Mouse (Mus musculus): ENCODE results near the gene Yif1a. TPM values are rescaled to one million over a fixed set of nuclear protein-coding genes. Genes with fewer than 3 reads are reported as not detected.
A peak's percentile ranks its signal among the peaks of the same experiment; 100 is the strongest.

Gene Yif1a
- 30.6 and 33.4 TPM in 2 replicates for total RNA-seq (2015)
- 8.5 and 14.1 TPM in 2 replicates for total RNA-seq (2017)

DNA sequence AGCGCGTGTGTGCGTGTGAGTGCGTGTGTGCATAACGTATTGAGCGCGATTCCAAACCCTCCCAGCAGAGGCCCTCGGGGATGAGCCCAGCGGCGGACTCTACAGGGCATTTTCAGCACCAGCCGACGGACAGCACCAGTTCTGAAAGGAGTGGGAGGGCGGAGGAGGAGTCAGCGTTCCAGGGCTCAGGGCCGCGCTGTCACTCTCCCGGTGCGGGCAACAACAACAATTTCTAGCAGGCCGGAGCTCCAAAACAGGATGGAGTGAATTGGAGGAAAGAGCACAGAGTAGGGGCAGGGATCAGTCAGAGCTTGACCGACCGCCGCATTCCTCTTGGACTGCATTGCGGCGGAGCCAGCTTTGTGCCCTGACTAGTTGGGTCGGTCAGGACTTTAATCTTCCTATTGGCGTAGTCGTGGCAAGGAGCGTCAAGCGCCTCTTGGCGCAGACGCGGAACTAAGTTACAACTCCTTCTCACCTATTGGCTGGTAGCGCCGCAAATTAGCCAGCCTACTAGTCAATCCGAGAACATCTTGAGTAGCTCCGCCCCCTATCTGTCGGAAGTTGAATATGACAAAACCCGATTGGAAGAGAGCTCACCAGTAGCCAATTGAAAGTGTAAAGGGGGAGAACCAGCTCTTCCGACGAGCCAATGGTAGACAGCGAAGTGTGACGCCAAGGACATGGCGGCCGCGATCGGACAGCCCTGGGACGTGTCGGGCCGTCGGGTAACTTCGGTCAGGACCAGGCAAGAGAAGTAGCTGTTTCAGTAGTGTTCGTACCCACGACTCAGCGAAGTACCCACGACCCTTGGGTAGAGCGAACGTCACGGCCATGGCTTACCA, at the start of gene Yif1a:
TSS of gene Yif1a (plus strand) at position 655 of the 845 bp plus-strand sequence.
- peak; percentile 91 for ATAC-seq (ENCODE audit: poor library complexity, severe bottlenecking)

DNA sequence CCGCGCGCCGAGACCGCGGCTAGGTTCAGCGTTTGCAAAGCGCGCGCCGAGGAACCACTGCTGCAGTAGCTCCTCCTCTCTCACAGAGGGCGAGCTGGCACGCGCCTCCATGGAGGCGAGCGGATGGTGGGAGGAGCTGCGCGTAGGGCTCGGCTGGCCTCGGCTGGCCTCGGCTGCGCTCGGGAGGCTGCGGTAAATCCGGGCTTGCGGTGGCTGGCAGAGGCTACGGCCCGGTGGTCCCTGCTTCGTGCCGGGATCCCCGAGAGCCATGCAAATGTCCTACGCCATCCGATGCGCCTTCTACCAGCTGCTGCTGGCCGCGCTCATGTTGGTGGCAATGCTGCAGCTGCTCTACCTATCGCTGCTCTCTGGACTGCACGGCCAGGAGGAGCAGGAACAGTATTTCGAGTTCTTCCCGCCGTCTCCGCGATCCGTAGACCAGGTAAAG, 49.6 kb upstream of the Yif1a start, which contains the start of the genes B4gat1 and AC124502.3:
TSS of gene B4gat1 (plus strand) at position 118 of the 448 bp plus-strand sequence.
TSS of gene AC124502.3 (plus strand) at position 183 of the 448 bp plus-strand sequence.
- ATAC-seq (ENCODE audit: poor library complexity, severe bottlenecking), result peak; percentile 91

DNA sequence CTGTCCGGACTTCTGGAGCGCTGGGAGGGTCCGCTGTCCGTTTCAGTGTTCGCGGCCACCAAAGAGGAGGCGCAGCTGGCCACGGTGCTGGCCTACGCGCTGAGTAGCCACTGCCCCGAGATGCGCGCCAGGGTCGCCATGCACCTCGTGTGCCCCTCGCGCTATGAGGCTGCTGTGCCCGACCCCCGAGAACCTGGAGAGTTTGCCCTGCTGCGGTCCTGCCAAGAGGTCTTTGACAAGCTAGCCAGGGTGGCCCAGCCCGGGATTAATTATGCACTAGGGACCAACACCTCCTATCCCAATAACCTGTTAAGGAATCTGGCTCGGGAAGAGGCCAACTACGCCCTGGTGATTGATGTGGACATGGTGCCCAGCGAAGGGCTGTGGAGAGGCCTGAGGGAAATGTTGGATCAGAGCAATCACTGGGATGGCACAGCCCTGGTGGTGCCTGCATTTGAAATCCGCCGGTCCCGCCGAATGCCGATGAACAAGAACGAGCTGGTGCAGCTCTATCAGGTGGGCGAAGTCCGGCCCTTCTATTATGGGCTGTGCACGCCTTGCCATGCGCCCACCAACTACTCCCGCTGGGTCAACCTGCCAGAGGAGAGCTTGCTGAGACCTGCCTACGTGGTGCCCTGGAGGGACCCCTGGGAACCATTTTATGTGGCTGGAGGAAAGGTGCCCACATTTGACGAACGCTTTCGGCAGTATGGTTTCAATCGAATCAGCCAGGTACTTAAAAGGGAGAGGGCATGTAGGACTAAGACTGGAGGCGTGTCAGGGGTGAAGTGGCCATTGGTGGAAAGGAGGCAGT, 48.8 kb upstream of the Yif1a start:
- ATAC-seq (ENCODE audit: poor library complexity, severe bottlenecking), result no peak

DNA sequence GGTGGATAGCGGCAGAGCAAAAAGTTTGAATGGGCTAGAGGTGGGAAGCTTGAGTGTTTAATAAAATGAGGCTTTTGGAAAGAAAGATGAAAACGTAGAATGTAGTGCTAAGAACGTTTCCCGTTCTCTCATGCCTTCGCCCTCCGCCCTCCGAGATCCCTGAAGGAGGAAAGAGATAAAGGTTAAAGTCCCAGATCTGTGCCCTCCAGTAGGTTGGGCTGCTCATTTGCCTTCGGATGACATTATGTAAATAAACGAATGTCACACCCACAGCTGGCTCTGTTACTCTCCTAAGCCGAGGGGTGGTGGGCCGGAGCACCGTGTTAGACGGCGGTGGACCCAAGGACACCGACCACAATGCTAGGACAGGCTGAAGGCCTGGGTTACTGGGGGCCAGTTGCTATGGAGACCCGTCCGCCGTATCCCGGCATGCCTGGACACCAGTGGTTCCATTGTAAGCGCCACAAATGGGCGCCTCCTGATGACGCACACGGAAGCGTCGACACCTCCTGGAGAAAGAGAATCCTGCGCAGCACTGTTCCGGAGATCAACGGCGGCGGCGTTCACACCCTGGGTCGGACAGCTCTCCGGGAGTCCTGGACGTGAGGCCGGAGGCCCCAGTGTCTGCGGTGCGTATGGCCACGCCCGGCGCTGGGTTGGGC, 47.3 kb upstream of the Yif1a start, which contains the start of gene Brms1:
TSS of gene Brms1 (plus strand) at position 493 of the 662 bp plus-strand sequence.
- ATAC-seq (ENCODE audit: poor library complexity, severe bottlenecking), result peak; percentile 85

DNA sequence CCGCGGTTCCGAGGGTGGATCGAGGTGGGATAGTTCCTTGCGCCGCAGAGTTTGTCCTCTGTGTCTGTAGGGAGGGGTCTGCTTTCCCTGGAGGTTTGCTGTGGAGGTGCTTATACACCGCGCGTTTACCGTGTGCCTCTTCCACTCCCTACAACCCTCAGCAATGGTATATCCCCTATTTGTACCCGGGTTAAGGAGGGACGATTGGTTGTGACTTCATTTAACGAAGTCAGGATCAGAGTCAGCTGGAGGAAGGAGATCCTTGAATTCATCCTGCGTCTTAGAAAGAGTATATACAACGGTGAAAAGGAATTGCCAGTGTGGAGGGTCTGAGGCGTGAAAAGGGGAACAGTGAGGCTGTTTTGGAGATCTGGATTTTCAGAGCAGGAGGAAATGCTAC, 46.8 kb upstream of the Yif1a start:
- ATAC-seq (ENCODE audit: poor library complexity, severe bottlenecking), result peak; percentile 4; the same call in 1 of the 2 replicates

DNA sequence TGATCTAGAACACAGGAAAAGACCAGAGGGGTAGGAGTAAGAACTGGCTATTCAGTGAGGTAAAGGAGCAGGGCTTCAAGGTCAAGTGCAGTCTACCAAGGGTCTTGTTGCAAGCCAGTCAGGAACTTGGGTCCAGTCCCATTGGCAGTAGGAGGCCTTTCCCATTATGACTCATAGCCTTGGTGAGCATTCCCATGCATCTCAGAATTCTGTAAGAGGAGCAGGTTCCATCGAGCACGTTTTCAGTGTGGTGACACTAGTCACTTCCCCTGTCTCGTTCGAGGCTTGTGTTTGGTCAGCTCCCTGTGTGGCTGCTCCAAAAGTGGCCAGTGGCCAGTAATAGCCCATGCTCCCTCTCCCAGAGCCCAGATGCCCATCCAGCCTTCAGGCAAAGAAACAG, 42.8 kb upstream of the Yif1a start:
- ATAC-seq (ENCODE audit: poor library complexity, severe bottlenecking), result no peak

DNA sequence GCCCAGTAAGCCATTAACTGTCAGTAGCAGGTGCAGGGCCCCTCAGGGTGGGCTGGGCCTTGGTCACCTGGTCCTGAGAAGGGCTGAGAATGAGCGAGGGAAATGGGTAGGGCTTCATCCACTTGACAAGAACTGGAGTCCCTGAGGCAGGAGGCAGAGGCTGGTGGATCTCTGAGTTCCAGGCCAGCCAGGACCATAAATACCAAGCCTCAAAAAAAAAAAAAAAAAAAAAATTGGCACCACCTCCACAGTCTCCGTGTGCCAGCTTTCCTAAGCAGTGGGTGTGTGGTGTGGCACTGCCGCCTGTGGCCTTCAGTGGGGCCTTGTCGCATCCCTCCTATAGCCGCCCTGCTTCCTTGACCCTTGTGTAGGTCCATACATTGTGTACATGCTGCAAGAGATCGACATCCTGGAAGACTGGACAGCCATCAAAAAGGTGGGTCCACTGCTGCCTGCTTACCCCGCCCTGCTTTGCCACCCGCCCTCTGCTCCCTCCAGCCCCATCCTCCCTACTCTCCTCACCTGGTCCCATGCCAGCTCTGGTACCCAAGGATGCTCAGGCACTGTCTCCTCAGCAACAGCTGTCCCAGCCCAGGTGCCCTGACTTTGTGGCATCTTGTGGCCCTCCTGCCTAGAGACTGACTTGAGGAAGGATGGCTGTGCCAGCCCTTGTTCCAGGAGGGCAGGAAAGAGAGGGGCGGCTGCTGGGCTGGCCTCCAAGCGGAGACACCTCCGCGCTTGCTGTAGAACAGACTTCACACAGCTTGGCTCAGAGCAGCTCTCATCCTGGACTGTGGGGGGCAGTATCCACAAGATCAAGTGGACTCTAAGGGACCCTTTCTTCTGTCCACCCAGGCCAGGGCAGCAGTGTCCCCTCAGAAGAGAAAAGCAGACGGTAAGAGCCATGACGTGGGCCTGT, 39.9 kb upstream of the Yif1a start:
- no peak for ATAC-seq (ENCODE audit: poor library complexity, severe bottlenecking)

DNA sequence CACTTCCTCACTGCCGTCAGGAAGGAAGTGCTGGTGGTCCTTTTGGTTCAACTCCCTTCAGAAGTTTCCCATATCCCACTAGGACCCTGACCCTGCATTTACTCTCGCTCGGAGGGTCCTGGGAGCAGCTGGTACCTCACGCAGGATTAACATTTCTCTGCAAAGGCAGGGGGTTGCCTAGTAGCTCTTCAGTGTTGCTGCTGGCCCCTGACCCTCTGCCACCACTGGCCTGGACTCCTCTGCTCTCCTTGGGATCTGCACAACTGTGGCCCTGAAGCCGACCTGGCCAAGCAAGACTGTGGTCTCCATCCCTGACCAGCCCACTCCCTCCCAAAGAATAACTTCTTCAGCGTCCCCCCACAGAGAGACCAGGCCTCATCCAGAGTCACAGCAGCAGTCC, 39.0 kb upstream of the Yif1a start:
- no peak for ATAC-seq (ENCODE audit: poor library complexity, severe bottlenecking)

DNA sequence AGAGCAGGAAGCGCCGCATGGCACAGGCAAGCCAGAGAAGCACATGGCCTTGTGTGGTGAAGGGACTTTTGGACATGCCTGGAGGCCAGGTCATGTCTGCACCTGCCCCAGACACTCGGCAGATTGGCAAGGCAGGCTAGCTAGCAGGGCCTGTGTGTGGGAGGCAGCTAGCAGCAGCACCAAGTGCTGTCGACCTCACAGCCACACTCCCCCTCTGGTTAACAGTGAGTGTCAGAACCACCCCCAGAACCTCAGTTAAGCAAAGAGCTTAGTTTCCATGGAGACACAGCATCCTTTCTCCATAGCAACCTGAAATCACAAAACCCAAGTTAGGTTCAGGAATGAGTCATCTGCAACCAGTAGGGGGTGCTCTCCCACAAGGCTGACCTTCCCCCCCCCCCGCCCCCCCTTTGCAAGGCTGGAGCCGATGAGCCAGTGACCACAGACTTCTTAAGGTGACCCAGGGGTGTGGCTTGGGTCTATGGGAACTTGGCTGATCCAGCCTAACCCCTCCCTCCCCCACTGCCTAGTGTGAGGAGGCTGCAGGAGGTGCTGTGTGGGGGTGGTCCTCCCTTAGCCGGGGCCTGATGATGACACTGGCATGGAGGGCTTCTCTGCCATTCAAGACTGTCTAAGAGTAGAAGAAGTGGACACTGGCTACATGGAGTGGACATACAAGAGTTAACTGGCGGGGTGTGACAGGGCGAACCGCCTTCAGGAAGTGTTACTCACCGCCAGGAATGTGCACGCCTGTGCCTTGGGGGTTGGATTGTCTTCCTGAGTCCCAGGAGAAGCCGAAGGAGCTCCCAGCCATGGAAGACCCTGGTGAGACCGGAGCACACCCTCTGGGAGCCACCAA, 38.1 kb upstream of the Yif1a start, which contains the start of gene Rin1:
TSS of gene Rin1 (plus strand) at position 435 of the 859 bp plus-strand sequence.
- no peak for ATAC-seq (ENCODE audit: poor library complexity, severe bottlenecking)

DNA sequence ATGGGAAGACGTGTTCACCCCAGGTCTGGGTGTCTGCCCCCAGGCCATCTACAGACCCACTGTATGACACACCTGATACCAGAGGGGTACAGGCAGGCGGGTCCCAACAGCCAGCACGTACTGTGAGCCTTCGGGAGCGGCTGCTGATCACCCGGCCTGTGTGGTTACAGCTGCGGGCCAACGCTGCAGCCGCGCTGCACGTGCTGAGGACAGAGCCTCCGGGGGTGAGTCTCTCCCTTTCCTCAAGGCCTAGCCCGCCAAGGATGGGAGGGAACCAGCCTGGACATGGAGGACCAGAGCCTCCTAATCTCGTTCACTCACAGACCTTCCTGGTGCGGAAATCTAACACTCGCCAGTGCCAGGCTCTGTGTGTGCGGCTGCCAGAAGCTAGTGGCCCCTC, 37.3 kb upstream of the Yif1a start:
- no peak for ATAC-seq (ENCODE audit: poor library complexity, severe bottlenecking)

DNA sequence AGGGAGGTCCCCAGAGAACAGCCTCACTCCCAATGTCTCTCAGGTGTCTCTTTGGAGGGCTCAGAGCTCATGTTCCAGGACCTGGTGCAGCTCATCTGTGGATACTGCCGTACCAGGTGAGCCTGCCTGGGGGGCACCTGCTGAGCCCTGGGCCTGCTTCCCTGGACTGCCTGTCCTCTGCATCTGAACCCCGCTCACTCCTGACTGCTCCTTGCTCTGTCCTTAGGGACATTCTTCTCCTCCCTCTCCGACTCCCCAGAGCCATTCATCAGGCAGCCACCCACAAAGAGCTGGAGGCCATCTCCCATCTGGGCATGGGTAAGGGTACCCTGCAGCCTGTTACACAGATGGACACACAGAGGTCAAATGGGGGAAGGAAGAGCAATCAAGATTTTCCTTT, 36.8 kb upstream of the Yif1a start:
- no peak for ATAC-seq (ENCODE audit: poor library complexity, severe bottlenecking)

DNA sequence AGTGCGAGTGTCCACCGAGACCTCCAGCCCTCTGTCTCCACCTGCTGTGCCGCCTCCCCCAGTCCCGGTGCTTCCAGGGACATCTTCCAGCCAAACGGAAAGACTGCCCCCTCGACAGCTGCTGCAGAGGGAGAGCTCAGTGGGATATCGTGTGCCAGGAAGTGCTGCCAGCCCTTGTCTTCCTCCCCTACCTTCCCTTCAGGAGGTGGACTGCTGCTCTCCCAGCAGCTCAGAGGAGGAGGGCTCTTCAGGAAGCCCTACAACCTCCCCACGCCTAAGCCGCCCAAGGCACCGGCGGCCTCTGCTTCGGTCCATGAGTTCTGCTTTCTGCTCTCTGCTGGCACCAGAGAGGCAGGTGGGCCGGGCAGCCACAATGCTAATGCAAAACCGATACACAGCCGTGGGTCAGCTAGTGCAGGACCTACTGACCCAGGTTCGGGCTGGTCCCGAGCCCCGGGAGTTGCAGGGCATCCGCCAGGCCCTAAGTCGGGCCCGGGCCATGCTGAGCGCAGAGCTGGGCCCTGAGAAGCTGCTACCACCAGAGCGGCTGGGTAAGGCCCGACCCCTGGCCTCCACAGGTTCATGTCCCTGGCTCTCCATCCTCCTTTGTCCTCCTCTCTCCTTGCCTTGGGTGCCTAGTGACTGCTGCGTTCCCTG, 36.0 kb upstream of the Yif1a start:
- ATAC-seq (ENCODE audit: poor library complexity, severe bottlenecking), result no peak

DNA sequence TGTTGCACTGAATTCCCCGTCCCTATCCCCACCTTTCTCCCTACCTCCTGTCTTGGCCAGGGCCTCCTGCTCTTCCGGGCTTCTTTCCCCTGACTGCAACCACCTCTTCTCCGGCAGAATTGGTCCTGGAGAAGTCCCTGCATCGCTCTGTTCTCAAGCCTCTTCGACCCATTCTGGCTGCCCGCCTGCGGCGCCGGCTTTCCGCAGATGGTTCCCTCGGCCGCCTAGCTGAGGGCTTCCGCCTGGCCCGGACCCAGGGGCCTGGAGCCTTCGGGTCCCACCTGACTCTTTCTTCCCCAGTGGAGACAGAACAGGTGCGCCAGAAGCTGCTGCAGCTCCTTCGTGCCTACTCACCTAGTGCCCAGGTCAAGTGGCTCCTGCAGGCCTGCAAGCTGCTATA, 35.5 kb upstream of the Yif1a start:
- no peak for ATAC-seq (ENCODE audit: poor library complexity, severe bottlenecking)

DNA sequence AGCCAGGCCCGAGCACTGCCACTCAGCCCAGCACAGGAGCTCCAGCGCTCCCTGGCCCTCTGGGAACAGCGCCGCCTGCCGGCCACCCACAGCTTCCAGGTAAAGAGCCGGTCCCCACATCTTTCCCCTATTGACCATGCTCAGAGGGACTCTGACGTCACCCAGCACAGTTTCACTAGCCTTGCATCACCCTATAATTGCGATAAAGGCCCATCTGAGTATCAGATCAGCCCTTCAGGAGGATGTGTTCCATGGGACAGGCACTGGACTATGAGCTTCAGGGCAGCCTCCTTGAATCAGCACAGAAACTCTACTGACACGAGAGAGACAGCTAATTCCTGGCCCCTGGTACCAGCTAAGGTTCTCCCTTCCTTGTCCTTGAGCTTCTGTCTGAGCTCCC, 34.4 kb upstream of the Yif1a start:
- peak; percentile 68 for ATAC-seq (ENCODE audit: poor library complexity, severe bottlenecking)

DNA sequence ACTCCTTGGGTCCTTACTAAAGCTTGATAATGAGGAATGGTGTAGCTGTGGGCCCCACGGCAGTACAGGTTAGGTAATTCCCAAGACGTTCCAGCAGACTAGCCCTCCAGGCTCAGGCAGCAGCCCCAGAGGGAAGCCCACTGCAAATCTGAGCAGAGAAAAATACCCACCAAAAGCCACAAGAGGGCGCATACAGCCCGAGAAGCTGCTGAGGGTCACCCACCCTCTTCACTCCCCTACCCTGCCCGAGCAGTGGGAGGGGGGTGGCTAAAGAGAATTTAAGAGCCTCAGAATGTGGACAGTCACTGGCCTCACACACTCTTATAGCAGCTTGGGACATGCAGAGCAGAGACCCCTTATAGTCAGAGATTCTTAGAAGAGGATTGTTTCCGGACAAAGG, 32.1 kb upstream of the Yif1a start:
- ATAC-seq (ENCODE audit: poor library complexity, severe bottlenecking), result no peak

DNA sequence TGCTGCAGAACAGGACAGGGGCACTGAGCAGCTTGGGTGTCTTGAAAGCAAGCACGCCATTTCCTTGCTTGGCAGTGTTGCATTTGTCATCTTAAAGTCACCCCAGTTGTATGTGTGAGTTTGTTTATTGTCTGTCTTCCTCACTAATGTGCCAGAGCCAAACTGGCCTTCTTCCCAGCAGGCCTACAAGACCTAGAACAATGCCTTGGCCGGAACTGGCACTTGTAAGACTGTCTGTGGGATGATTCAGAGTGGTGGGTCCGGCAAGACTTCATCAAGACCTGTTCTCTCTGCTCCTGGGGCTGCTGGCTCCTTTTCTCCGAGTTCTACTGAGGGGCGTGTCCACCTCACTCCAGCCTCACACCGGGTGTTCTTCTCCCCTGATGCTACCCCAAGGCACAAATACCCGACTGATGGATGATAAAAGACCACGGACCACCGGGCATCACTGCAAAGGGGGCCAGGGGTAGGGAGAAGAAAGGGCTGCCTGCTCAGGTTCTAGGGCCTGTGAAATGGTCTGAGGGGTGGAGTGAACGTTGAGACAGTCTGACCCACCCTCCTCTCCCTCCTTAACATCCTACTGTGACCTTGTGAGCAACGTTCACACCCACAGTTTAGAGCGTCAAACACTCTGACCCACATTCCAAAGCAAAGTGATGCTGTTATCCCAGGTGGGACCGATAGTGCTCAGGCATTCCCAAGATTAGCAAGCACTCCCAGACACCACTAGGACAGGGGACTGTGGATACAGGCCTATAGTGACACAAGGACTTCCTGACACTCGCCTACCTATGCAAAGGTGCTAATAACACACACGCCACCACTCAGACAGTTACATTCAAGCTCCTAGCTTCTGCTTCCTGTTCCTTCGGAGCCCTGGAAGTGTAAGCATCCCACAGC, 30.2 kb upstream of the Yif1a start:
- no peak for ATAC-seq (ENCODE audit: poor library complexity, severe bottlenecking)

All from megakaryocyte, adult 5-6 weeks (primary cell).